Mouse (Mus musculus) thymus, postnatal 14 days (tissue): ENCODE measurements around the gene Slc24a2.

Experiments used
- DNase-seq: peaks from one replicate; pipeline ENCODE4 v3.0.0; 2021

Slc24a2 gene

GRCm38 (mm10) chr4:87229960-87230551 lies at the start of gene Slc24a2:
Gene Slc24a2 (minus strand): TSS chr4:87230477.
- no peak for DNase-seq

- no peak for DNase-seq
These were observed 44.5 kb upstream of the Slc24a2 start for GRCm38 (mm10) chr4:87274825-87275224.

- no peak for DNase-seq
These were observed 44.0 kb upstream of the Slc24a2 start for GRCm38 (mm10) chr4:87274276-87274675.

- DNase-seq, result no peak
These were observed 43.2 kb upstream of the Slc24a2 start for GRCm38 (mm10) chr4:87273476-87273875.

- DNase-seq, result no peak
These were observed 885 bp downstream of the Slc24a2 start for GRCm38 (mm10) chr4:87229224-87229959.

GRCm38 (mm10) chr4:87221586-87221985 lies 8.7 kb downstream of the Slc24a2 start:
- no peak for DNase-seq

- DNase-seq, result no peak
These were observed 12.1 kb downstream of the Slc24a2 start for GRCm38 (mm10) chr4:87218196-87218595.

GRCm38 (mm10) chr4:87211344-87211978 lies 18.8 kb downstream of the Slc24a2 start:
- no peak for DNase-seq

GRCm38 (mm10) chr4:87210533-87210932 lies 19.7 kb downstream of the Slc24a2 start:
- no peak for DNase-seq

GRCm38 (mm10) chr4:87202081-87202480 lies 28.2 kb downstream of the Slc24a2 start:
- no peak for DNase-seq

- DNase-seq, result no peak
These were observed 29.0 kb downstream of the Slc24a2 start for GRCm38 (mm10) chr4:87201229-87201628.

- DNase-seq, result no peak
These were observed 45.9 kb downstream of the Slc24a2 start for GRCm38 (mm10) chr4:87184147-87184930.

GRCm38 (mm10) chr4:87177116-87177515 lies 53.2 kb downstream of the Slc24a2 start:
- DNase-seq, result no peak

- DNase-seq, result no peak
These were observed 66.3 kb downstream of the Slc24a2 start for GRCm38 (mm10) chr4:87163945-87164344.

- no peak for DNase-seq
These were observed 72.2 kb downstream of the Slc24a2 start for GRCm38 (mm10) chr4:87158053-87158452.

GRCm38 (mm10) chr4:87151990-87152389 lies 78.3 kb downstream of the Slc24a2 start:
- DNase-seq, result no peak

- DNase-seq, result no peak
These were observed 80.7 kb downstream of the Slc24a2 start for GRCm38 (mm10) chr4:87149584-87149983.

GRCm38 (mm10) chr4:87141590-87142365 lies 88.5 kb downstream of the Slc24a2 start:
- no peak for DNase-seq

- no peak for DNase-seq
These were observed 89.4 kb downstream of the Slc24a2 start for GRCm38 (mm10) chr4:87140901-87141300.

GRCm38 (mm10) chr4:87132525-87132924 lies 97.8 kb downstream of the Slc24a2 start:
- DNase-seq, result no peak

GRCm38 (mm10) chr4:87126756-87127155 lies 103.5 kb downstream of the Slc24a2 start:
- DNase-seq, result no peak

- DNase-seq, result no peak
These were observed 110.5 kb downstream of the Slc24a2 start for GRCm38 (mm10) chr4:87119758-87120157.
